Mouse (Mus musculus) limb, embryonic 15.5 days (tissue): ENCODE results near the gene Lonp2. TPM values are rescaled to one million over a fixed set of nuclear protein-coding genes. Genes with fewer than 3 reads are reported as not detected.

ENCODE experiments used
- ATAC-seq: fragments of 200-750 bp; cut with Nextera tagmentation; 2 replicates; pipeline ENCODE4 v1.8.0; 2017; ENCODE audit warnings: low read depth, moderate TSS enrichment; ENCODE audit not compliant: insufficient number of reproducible peaks, low FRiP score, low TSS enrichment
- H3K27ac ChIP-seq: fragments of 300-500 bp; sonication (generic); 2 replicates; pipeline ENCODE4 v1.5.1; 2015; ENCODE audit warnings: moderate library complexity, mild to moderate bottlenecking, inconsistent platforms
- H3K27me3 ChIP-seq: fragments of 300-500 bp; sonication (generic); 2 replicates; pipeline ENCODE4 v1.6.1; 2015; ENCODE audit warnings: inconsistent platforms
- H3K36me3 ChIP-seq: fragments of 300-500 bp; sonication (generic); 2 replicates; pipeline ENCODE4 v1.6.1; 2015; ENCODE audit warnings: inconsistent platforms
- H3K4me1 ChIP-seq: fragments of 300-500 bp; sonication (generic); 2 replicates; pipeline ENCODE4 v1.6.1; 2015; ENCODE audit warnings: inconsistent platforms
- H3K4me2 ChIP-seq: fragments of 300-500 bp; sonication (generic); 2 replicates; pipeline ENCODE4 v1.6.1; 2015; ENCODE audit warnings: mild to moderate bottlenecking, inconsistent platforms
- H3K4me3 ChIP-seq: fragments of 300-500 bp; sonication (generic); 2 replicates; pipeline ENCODE4 v1.5.1; 2015; ENCODE audit warnings: mild to moderate bottlenecking, inconsistent platforms
- H3K9ac ChIP-seq: fragments of 300-500 bp; sonication (generic); 2 replicates; pipeline ENCODE4 v1.6.1; 2015; ENCODE audit warnings: inconsistent platforms
- H3K9me3 ChIP-seq: fragments of 300-500 bp; sonication (generic); 2 replicates; pipeline ENCODE4 v1.6.1; 2016; ENCODE audit warnings: inconsistent platforms
- WGBS: fragments of 180-500 bp; shearing (Covaris S2); methylation state at CpG from one replicate; pipeline ENCODE4 v1.1.7; 2015; 5-methylcytosine and 5-hydroxymethylcytosine counted together
- polyA plus RNA-seq: library from polyadenylated mRNA; unstranded; fragments of >200 nt; fragmentation: Nextera tagmentation; extraction: Ambion mirVana; gene quantifications from 2 replicates; pipeline ENCODE4 v1.2.1, GENCODE M21; 2015

Gene Lonp2
- polyA plus RNA-seq, 1 experiment from 2014 or later = 53.3 TPM

GRCm38 (mm10) chr8:86692107-86692506 is 68.3 kb downstream of the Lonp2 start:
- no peaks in the 10 kb centered on the region for H3K27me3 ChIP-seq
- H3K27ac ChIP-seq = no peak overlapping the region
- H3K4me2 ChIP-seq = no peak overlapping the region
- no peak overlapping the region for H3K4me3 ChIP-seq
- WGBS = 90% methylated on average over 1 of the region's 1 CpGs
- no peaks in the 10 kb centered on the region for H3K9me3 ChIP-seq
- H3K4me1 ChIP-seq = no peaks in the 10 kb centered on the region
- ATAC-seq = no peak
- H3K9ac ChIP-seq = no peak overlapping the region
- peaks cover 9% of the 10 kb centered on the region; the same call in 1 of the 2 replicates for H3K36me3 ChIP-seq

- no peak overlapping the region for H3K4me2 ChIP-seq
- H3K27ac ChIP-seq = no peak overlapping the region
- no peak overlapping the region for H3K4me3 ChIP-seq
- 86% methylated on average over 1 of the region's 1 CpGs for WGBS
- peaks cover 6% of the 10 kb centered on the region; the same call in 1 of the 2 replicates for H3K36me3 ChIP-seq
- H3K27me3 ChIP-seq = no peaks in the 10 kb centered on the region
- ATAC-seq = no peak
- H3K9me3 ChIP-seq = no peaks in the 10 kb centered on the region
- H3K9ac ChIP-seq = no peak overlapping the region
- H3K4me1 ChIP-seq = no peaks in the 10 kb centered on the region
Measured at GRCm38 (mm10) chr8:86694011-86694410, 70.2 kb downstream of the Lonp2 start.

- Histone ChIP-seq H3K4me3 (no peak overlapping the region), H3K27ac (no peak overlapping the region), H3K9me3 (no peaks in the 10 kb centered on the region), H3K36me3 (peaks cover 5% of the 10 kb centered on the region; the same call in 1 of the 2 replicates), H3K4me1 (no peaks in the 10 kb centered on the region), H3K4me2 (no peak overlapping the region), H3K9ac (no peak overlapping the region), H3K27me3 (no peaks in the 10 kb centered on the region)
- 92% methylated on average over 2 of the region's 2 CpGs for WGBS
- no peak for ATAC-seq
Measured at GRCm38 (mm10) chr8:86695703-86696102, 71.9 kb downstream of the Lonp2 start.

GRCm38 (mm10) chr8:86698811-86699421 is 75.1 kb downstream of the Lonp2 start:
- Histone ChIP-seq H3K27ac (no peak overlapping the region), H3K27me3 (no peaks in the 10 kb centered on the region), H3K4me1 (no peaks in the 10 kb centered on the region), H3K9me3 (no peaks in the 10 kb centered on the region), H3K36me3 (0 out of 2 replicates have a peak, but pooled peaks cover 5% of the 10 kb centered on the region), H3K9ac (no peak overlapping the region), H3K4me3 (no peak overlapping the region), H3K4me2 (no peak overlapping the region)
- ATAC-seq = no peak
- WGBS = 87% methylated on average over 1 of the region's 1 CpGs

- H3K9me3 ChIP-seq = no peaks in the 10 kb centered on the region
- H3K27me3 ChIP-seq = no peaks in the 10 kb centered on the region
- no peak overlapping the region for H3K9ac ChIP-seq
- H3K27ac ChIP-seq = no peak overlapping the region
- WGBS = 87% methylated on average over 12 of the region's 12 CpGs
- no peak for ATAC-seq
- no peak overlapping the region for H3K4me3 ChIP-seq
- no peaks in the 10 kb centered on the region for H3K4me1 ChIP-seq
- no peak overlapping the region for H3K4me2 ChIP-seq
- H3K36me3 ChIP-seq = 0 out of 2 replicates have a peak, but pooled peaks cover 5% of the 10 kb centered on the region
Measured at GRCm38 (mm10) chr8:86699471-86699870, 75.6 kb downstream of the Lonp2 start.

- ATAC-seq = no peak
- WGBS = 89% methylated on average over 3 of the region's 3 CpGs
- no peaks in the 10 kb centered on the region for H3K27me3 ChIP-seq
- no peaks in the 10 kb centered on the region for H3K4me1 ChIP-seq
- H3K4me2 ChIP-seq = no peak overlapping the region
- no peak overlapping the region for H3K27ac ChIP-seq
- H3K9ac ChIP-seq = no peak overlapping the region
- no peak overlapping the region for H3K4me3 ChIP-seq
- no peaks in the 10 kb centered on the region for H3K9me3 ChIP-seq
- 0 out of 2 replicates have a peak, but pooled peaks cover 7% of the 10 kb centered on the region for H3K36me3 ChIP-seq
Measured at GRCm38 (mm10) chr8:86702453-86702852, 78.6 kb downstream of the Lonp2 start.

GRCm38 (mm10) chr8:86705317-86705716 is 81.5 kb downstream of the Lonp2 start:
- no peak overlapping the region for H3K4me3 ChIP-seq
- no peak overlapping the region for H3K9ac ChIP-seq
- H3K4me1 ChIP-seq = no peaks in the 10 kb centered on the region
- H3K36me3 ChIP-seq = peaks cover 17% of the 10 kb centered on the region
- H3K27ac ChIP-seq = no peak overlapping the region
- H3K9me3 ChIP-seq = no peaks in the 10 kb centered on the region
- ATAC-seq = no peak
- H3K27me3 ChIP-seq = no peaks in the 10 kb centered on the region
- 73% methylated on average over 3 of the region's 3 CpGs for WGBS
- no peak overlapping the region for H3K4me2 ChIP-seq

- peaks cover 17% of the 10 kb centered on the region for H3K36me3 ChIP-seq
- H3K9me3 ChIP-seq = no peaks in the 10 kb centered on the region
- H3K4me2 ChIP-seq = no peak overlapping the region
- no peaks in the 10 kb centered on the region for H3K27me3 ChIP-seq
- no peak for ATAC-seq
- WGBS = 72% methylated on average over 5 of the region's 5 CpGs
- no peak overlapping the region for H3K4me3 ChIP-seq
- H3K9ac ChIP-seq = no peak overlapping the region
- H3K27ac ChIP-seq = no peak overlapping the region
- no peaks in the 10 kb centered on the region for H3K4me1 ChIP-seq
Measured at GRCm38 (mm10) chr8:86706756-86707155, 82.9 kb downstream of the Lonp2 start.

- H3K36me3 ChIP-seq = peaks cover 17% of the 10 kb centered on the region
- H3K4me1 ChIP-seq = no peaks in the 10 kb centered on the region
- 73% methylated on average over 4 of the region's 4 CpGs for WGBS
- H3K4me2 ChIP-seq = no peak overlapping the region
- no peak overlapping the region for H3K27ac ChIP-seq
- no peak overlapping the region for H3K4me3 ChIP-seq
- no peaks in the 10 kb centered on the region for H3K27me3 ChIP-seq
- H3K9me3 ChIP-seq = no peaks in the 10 kb centered on the region
- no peak for ATAC-seq
- no peak overlapping the region for H3K9ac ChIP-seq
Measured at GRCm38 (mm10) chr8:86707873-86708272, 84.0 kb downstream of the Lonp2 start.

- Histone ChIP-seq H3K27ac (no peak overlapping the region), H3K4me2 (no peak overlapping the region), H3K9me3 (no peaks in the 10 kb centered on the region), H3K27me3 (no peaks in the 10 kb centered on the region), H3K4me1 (no peaks in the 10 kb centered on the region), H3K9ac (no peak overlapping the region), H3K36me3 (peaks cover 36% of the 10 kb centered on the region), H3K4me3 (no peak overlapping the region)
- 87% methylated on average over 3 of the region's 3 CpGs for WGBS
- no peak for ATAC-seq
Measured at GRCm38 (mm10) chr8:86712594-86712993, 88.8 kb downstream of the Lonp2 start.

GRCm38 (mm10) chr8:86713407-86714188 is 89.8 kb downstream of the Lonp2 start:
- Histone ChIP-seq H3K4me3 (no peak overlapping the region), H3K4me2 (no peak overlapping the region), H3K27ac (no peak overlapping the region), H3K9me3 (no peaks in the 10 kb centered on the region), H3K36me3 (peaks cover 45% of the 10 kb centered on the region), H3K9ac (no peak overlapping the region), H3K27me3 (no peaks in the 10 kb centered on the region), H3K4me1 (no peaks in the 10 kb centered on the region; the same call in 1 of the 2 replicates)
- 83% methylated on average over 14 of the region's 14 CpGs for WGBS
- no peak for ATAC-seq

GRCm38 (mm10) chr8:86718332-86718994 is 94.6 kb downstream of the Lonp2 start:
- Histone ChIP-seq H3K27me3 (no peaks in the 10 kb centered on the region), H3K9me3 (no peaks in the 10 kb centered on the region), H3K27ac (no peak overlapping the region), H3K9ac (no peak overlapping the region), H3K4me3 (no peak overlapping the region), H3K4me1 (no peaks in the 10 kb centered on the region; the same call in 1 of the 2 replicates), H3K36me3 (peaks cover 53% of the 10 kb centered on the region), H3K4me2 (no peak overlapping the region)
- 81% methylated on average over 2 of the region's 2 CpGs for WGBS
- no peak for ATAC-seq
